Mouse (Mus musculus) lung, postnatal 0 days (tissue): ENCODE results near the gene Nipal3.

Experiments
- CTCF ChIP-seq: IDR thresholded peaks from 2 replicates; pipeline ENCODE4 v1.5.1; 2016; ENCODE audit warnings: antibody characterized with exemption, mild to moderate bottlenecking
- EP300 ChIP-seq: IDR thresholded peaks from 2 replicates; pipeline ENCODE4 v1.6.1; 2016; ENCODE audit warnings: antibody characterized with exemption, mild to moderate bottlenecking, control low read depth

- no peak for TF ChIP-seq CTCF
- no peak for TF ChIP-seq EP300
Observed at GRCm38 (mm10) chr4:135433086-135433442, 61.8 kb downstream of the Nipal3 start.
